Mouse (Mus musculus): ENCODE results near the gene Cmpk1. TPM values are rescaled to one million over a fixed set of nuclear protein-coding genes. Genes with fewer than 3 reads are reported as not detected.

The Cmpk1 gene
- total RNA-seq, 2 experiments from 2014 or later: 69.5 to 73.4 TPM

- DNase-seq (ENCODE audit: extremely low spot score in 1 of 2, low spot score in 1 of 2): peak; percentile 84 to 96
These were observed 39.6 kb downstream of the Cmpk1 start for GRCm38 (mm10) chr4:114947395-114947794.

GRCm38 (mm10) chr4:114946416-114946815, 40.6 kb downstream of the Cmpk1 start:
- no peak for DNase-seq (ENCODE audit: extremely low spot score in 1 of 2, low spot score in 1 of 2)

GRCm38 (mm10) chr4:114945021-114945420, 42.0 kb downstream of the Cmpk1 start:
- DNase-seq (ENCODE audit: extremely low spot score in 1 of 2, low spot score in 1 of 2): no peak

- no peak for DNase-seq (ENCODE audit: extremely low spot score in 1 of 2, low spot score in 1 of 2)
These were observed 44.5 kb downstream of the Cmpk1 start for GRCm38 (mm10) chr4:114942583-114942982.

- DNase-seq (ENCODE audit: extremely low spot score in 1 of 2, low spot score in 1 of 2): no peak
These were observed 44.9 kb downstream of the Cmpk1 start for GRCm38 (mm10) chr4:114942112-114942511.

- no peak for DNase-seq (ENCODE audit: extremely low spot score in 1 of 2, low spot score in 1 of 2)
These were observed 45.7 kb downstream of the Cmpk1 start for GRCm38 (mm10) chr4:114941311-114941710.

- DNase-seq (ENCODE audit: extremely low spot score in 1 of 2, low spot score in 1 of 2): no peak
These were observed 48.8 kb downstream of the Cmpk1 start for GRCm38 (mm10) chr4:114938248-114938647.

- no peak for DNase-seq (ENCODE audit: extremely low spot score in 1 of 2, low spot score in 1 of 2)
These were observed 49.5 kb downstream of the Cmpk1 start for GRCm38 (mm10) chr4:114937459-114938047.

GRCm38 (mm10) chr4:114934188-114934587, 52.9 kb downstream of the Cmpk1 start:
- DNase-seq (ENCODE audit: extremely low spot score in 1 of 2, low spot score in 1 of 2): no peak

- DNase-seq (ENCODE audit: extremely low spot score in 1 of 2, low spot score in 1 of 2): no peak
These were observed 54.3 kb downstream of the Cmpk1 start for GRCm38 (mm10) chr4:114932747-114933146.

- no peak for DNase-seq (ENCODE audit: extremely low spot score in 1 of 2, low spot score in 1 of 2)
These were observed 57.9 kb downstream of the Cmpk1 start for GRCm38 (mm10) chr4:114929155-114929554.

GRCm38 (mm10) chr4:114925917-114926312, 61.1 kb downstream of the Cmpk1 start, which contains the start of gene Foxe3:
TSS of gene Foxe3 (minus strand) at chr4:114926013.
- no peak for DNase-seq (ENCODE audit: extremely low spot score in 1 of 2, low spot score in 1 of 2)

- DNase-seq (ENCODE audit: extremely low spot score in 1 of 2, low spot score in 1 of 2): no peak
These were observed 61.8 kb downstream of the Cmpk1 start for GRCm38 (mm10) chr4:114924971-114925916.

GRCm38 (mm10) chr4:114917091-114917490, 70.0 kb downstream of the Cmpk1 start:
- DNase-seq (ENCODE audit: extremely low spot score in 1 of 2, low spot score in 1 of 2): no peak

GRCm38 (mm10) chr4:114916056-114916455, 71.0 kb downstream of the Cmpk1 start:
- DNase-seq (ENCODE audit: extremely low spot score in 1 of 2, low spot score in 1 of 2): no peak

- DNase-seq (ENCODE audit: extremely low spot score in 1 of 2, low spot score in 1 of 2): peak in 1 of 2 experiments; percentile 59
These were observed 73.5 kb downstream of the Cmpk1 start for GRCm38 (mm10) chr4:114913594-114913962.

GRCm38 (mm10) chr4:114912705-114913593, 74.1 kb downstream of the Cmpk1 start:
- no peak for DNase-seq (ENCODE audit: extremely low spot score in 1 of 2, low spot score in 1 of 2)

GRCm38 (mm10) chr4:114909602-114910484, 77.2 kb downstream of the Cmpk1 start:
- no peak for DNase-seq (ENCODE audit: extremely low spot score in 1 of 2, low spot score in 1 of 2)

All from layer of hippocampus, postnatal 25 days (tissue).